Mouse (Mus musculus): ENCODE measurements around the gene Glce. TPM values are rescaled to one million over a fixed set of nuclear protein-coding genes. Genes with fewer than 3 reads are reported as not detected.

Glce gene
- polyA plus RNA-seq, 1 experiment = 0.01 TPM

GRCm38 (mm10) chr9:62155400-62155799, 32.9 kb upstream of the Glce start:
- no peaks in the 10 kb centered on the region for H3K9me3 ChIP-seq (ENCODE audit: control insufficient read depth, low read length)

GRCm38 (mm10) chr9:62154956-62155355, 32.5 kb upstream of the Glce start:
- Histone ChIP-seq H3K4me3 (replicated peaks) (no peak overlapping the region), H3K9me3 (ENCODE audit: control insufficient read depth, low read length) (no peaks in the 10 kb centered on the region), H3K4me1 (ENCODE audit: control insufficient read depth) (no peaks in the 10 kb centered on the region), H3K27me3 (ENCODE audit: control insufficient read depth) (no peaks in the 10 kb centered on the region), H3K36me3 (ENCODE audit: control insufficient read depth) (no peaks in the 10 kb centered on the region)
- TF ChIP-seq TAL1 (IDR thresholded peaks at IDR 0.05; ENCODE audit: low read length) (no peak), GATA1 (IDR thresholded peaks at IDR 0.05; ENCODE audit: low read length) (no peak)

More at GRCm38 (mm10) chr9:62155400-62155799, 32.9 kb upstream of the Glce start:
- Histone ChIP-seq H3K4me3 (replicated peaks) (no peak overlapping the region), H3K4me1 (ENCODE audit: control insufficient read depth) (no peaks in the 10 kb centered on the region), H3K27me3 (ENCODE audit: control insufficient read depth) (no peaks in the 10 kb centered on the region), H3K36me3 (ENCODE audit: control insufficient read depth) (no peaks in the 10 kb centered on the region)
- no peak for TF ChIP-seq GATA1 (IDR thresholded peaks at IDR 0.05; ENCODE audit: low read length)
- no peak for TF ChIP-seq TAL1 (IDR thresholded peaks at IDR 0.05; ENCODE audit: low read length)

GRCm38 (mm10) chr9:62154551-62154950, 32.1 kb upstream of the Glce start:
- no peaks in the 10 kb centered on the region for H3K4me1 ChIP-seq (ENCODE audit: control insufficient read depth)
- H3K4me3 ChIP-seq (replicated peaks) = no peak overlapping the region
- H3K9me3 ChIP-seq (ENCODE audit: control insufficient read depth, low read length) = no peaks in the 10 kb centered on the region
- TF ChIP-seq GATA1 (IDR thresholded peaks at IDR 0.05; ENCODE audit: low read length) (no peak), TAL1 (IDR thresholded peaks at IDR 0.05; ENCODE audit: low read length) (no peak)
- no peaks in the 10 kb centered on the region for H3K36me3 ChIP-seq (ENCODE audit: control insufficient read depth)
- H3K27me3 ChIP-seq (ENCODE audit: control insufficient read depth) = no peaks in the 10 kb centered on the region

- H3K36me3 ChIP-seq (ENCODE audit: control insufficient read depth) = no peaks in the 10 kb centered on the region
- H3K4me1 ChIP-seq (ENCODE audit: control insufficient read depth) = no peaks in the 10 kb centered on the region
- TF ChIP-seq GATA1 (IDR thresholded peaks at IDR 0.05; ENCODE audit: low read length) (no peak), TAL1 (IDR thresholded peaks at IDR 0.05; ENCODE audit: low read length) (no peak)
- H3K4me3 ChIP-seq (replicated peaks) = no peak overlapping the region
- no peaks in the 10 kb centered on the region for H3K27me3 ChIP-seq (ENCODE audit: control insufficient read depth)
- H3K9me3 ChIP-seq (ENCODE audit: control insufficient read depth, low read length) = no peaks in the 10 kb centered on the region
Measured at GRCm38 (mm10) chr9:62153263-62153662, 30.8 kb upstream of the Glce start.

GRCm38 (mm10) chr9:62152506-62152905, 30.1 kb upstream of the Glce start:
- no peak overlapping the region for H3K4me3 ChIP-seq (replicated peaks)
- no peaks in the 10 kb centered on the region for H3K9me3 ChIP-seq (ENCODE audit: control insufficient read depth, low read length)
- H3K4me1 ChIP-seq (ENCODE audit: control insufficient read depth) = no peaks in the 10 kb centered on the region
- TF ChIP-seq GATA1 (IDR thresholded peaks at IDR 0.05; ENCODE audit: low read length) (no peak), TAL1 (IDR thresholded peaks at IDR 0.05; ENCODE audit: low read length) (no peak)
- H3K36me3 ChIP-seq (ENCODE audit: control insufficient read depth) = no peaks in the 10 kb centered on the region
- H3K27me3 ChIP-seq (ENCODE audit: control insufficient read depth) = no peaks in the 10 kb centered on the region

- Histone ChIP-seq H3K4me3 (replicated peaks) (no peak overlapping the region), H3K4me1 (ENCODE audit: control insufficient read depth) (no peaks in the 10 kb centered on the region), H3K27me3 (ENCODE audit: control insufficient read depth) (no peaks in the 10 kb centered on the region), H3K36me3 (ENCODE audit: control insufficient read depth) (no peaks in the 10 kb centered on the region), H3K9me3 (ENCODE audit: control insufficient read depth, low read length) (no peaks in the 10 kb centered on the region)
- TF ChIP-seq GATA1 (IDR thresholded peaks at IDR 0.05; ENCODE audit: low read length) (no peak), TAL1 (IDR thresholded peaks at IDR 0.05; ENCODE audit: low read length) (no peak)
Measured at GRCm38 (mm10) chr9:62145198-62145597, 22.7 kb upstream of the Glce start.

- Histone ChIP-seq H3K9me3 (ENCODE audit: control insufficient read depth, low read length) (no peaks in the 10 kb centered on the region), H3K27me3 (ENCODE audit: control insufficient read depth) (no peaks in the 10 kb centered on the region), H3K4me3 (replicated peaks) (no peak overlapping the region), H3K36me3 (ENCODE audit: control insufficient read depth) (no peaks in the 10 kb centered on the region), H3K4me1 (ENCODE audit: control insufficient read depth) (no peaks in the 10 kb centered on the region)
- TF ChIP-seq TAL1 (IDR thresholded peaks at IDR 0.05; ENCODE audit: low read length) (no peak), GATA1 (IDR thresholded peaks at IDR 0.05; ENCODE audit: low read length) (no peak)
Measured at GRCm38 (mm10) chr9:62143428-62143827, 21.0 kb upstream of the Glce start.

- TF ChIP-seq TAL1 (IDR thresholded peaks at IDR 0.05; ENCODE audit: low read length) (no peak), GATA1 (IDR thresholded peaks at IDR 0.05; ENCODE audit: low read length) (no peak)
- no peaks in the 10 kb centered on the region for H3K9me3 ChIP-seq (ENCODE audit: control insufficient read depth, low read length)
- no peaks in the 10 kb centered on the region for H3K27me3 ChIP-seq (ENCODE audit: control insufficient read depth)
- H3K4me3 ChIP-seq (replicated peaks) = no peak overlapping the region
- no peaks in the 10 kb centered on the region for H3K36me3 ChIP-seq (ENCODE audit: control insufficient read depth)
- no peaks in the 10 kb centered on the region for H3K4me1 ChIP-seq (ENCODE audit: control insufficient read depth)
Measured at GRCm38 (mm10) chr9:62139027-62139426, 16.6 kb upstream of the Glce start.

- no peaks in the 10 kb centered on the region for H3K4me1 ChIP-seq (ENCODE audit: control insufficient read depth)
- H3K36me3 ChIP-seq (ENCODE audit: control insufficient read depth) = no peaks in the 10 kb centered on the region
- no peak for TF ChIP-seq TAL1 (IDR thresholded peaks at IDR 0.05; ENCODE audit: low read length)
- no peak for TF ChIP-seq GATA1 (IDR thresholded peaks at IDR 0.05; ENCODE audit: low read length)
- H3K4me3 ChIP-seq (replicated peaks) = no peak overlapping the region
- no peaks in the 10 kb centered on the region for H3K9me3 ChIP-seq (ENCODE audit: control insufficient read depth, low read length)
- H3K27me3 ChIP-seq (ENCODE audit: control insufficient read depth) = no peaks in the 10 kb centered on the region
Measured at GRCm38 (mm10) chr9:62137259-62137658, 14.8 kb upstream of the Glce start.

Data from erythroblast, embryonic 14.5 days (primary cell).